Mouse (Mus musculus): ENCODE results near the gene Dnmt3c.

DNA sequence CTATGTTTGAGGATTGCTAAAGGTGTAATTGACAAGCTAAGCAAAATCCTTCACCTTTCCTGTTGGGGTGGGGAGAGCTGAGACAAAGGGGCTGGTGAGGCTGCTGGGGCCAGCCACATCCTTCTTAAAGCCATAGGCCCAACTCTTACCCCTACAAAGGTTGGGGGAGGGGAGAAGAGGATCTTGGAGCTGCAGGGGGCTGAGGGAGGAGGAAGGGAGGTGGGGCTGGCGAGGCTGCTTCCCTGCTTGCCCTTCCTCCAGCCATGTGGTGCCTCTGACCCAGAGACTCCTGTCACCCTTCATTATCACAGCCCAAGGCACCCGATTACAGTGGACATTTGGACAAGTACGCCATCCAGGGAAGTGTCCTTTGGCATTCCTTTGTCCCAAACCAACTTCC, 44.8 kb upstream of the Dnmt3c start:
- TF ChIP-seq CTCF (IDR thresholded peaks at IDR 0.05; ENCODE audit: low read depth, low read length) (no peak), GATA1 (IDR thresholded peaks at IDR 0.05; ENCODE audit: borderline replicate concordance, low read length) (no peak), POLR2AphosphoS5 (IDR thresholded peaks at IDR 0.05; ENCODE audit: insufficient replicate concordance, low read depth, low read length) (no peak), TAL1 (conservative IDR thresholded peaks at IDR 0.05; ENCODE audit: low read depth, low read length) (no peak)

All from G1E (cell line).